Mouse (Mus musculus) myocyte (in vitro differentiated cells): ENCODE data around the gene Tas2r119.

Source experiments
- CEBPB ChIP-seq: IDR thresholded peaks from 2 replicates; pipeline ENCODE4 v1.6.1; 2011; ENCODE audit warnings: mild to moderate bottlenecking, moderate library complexity; ENCODE audit not compliant: poor library complexity, insufficient read depth, severe bottlenecking
- E2F4 ChIP-seq: IDR thresholded peaks from one replicate; pipeline ENCODE4 v1.6.1; 2011; ENCODE audit warnings: mild to moderate bottlenecking, control low read depth, moderate library complexity; ENCODE audit not compliant: insufficient read depth
- MAX ChIP-seq: IDR thresholded peaks from one replicate; pipeline ENCODE4 v1.6.1; 2011; ENCODE audit warnings: low read depth, mild to moderate bottlenecking, control low read depth
- MYOD1 ChIP-seq, 3 experiments: IDR thresholded peaks; one replicate each; pipeline ENCODE4 v1.6.1; 2011; ENCODE audit warnings: control low read depth in 2 of 3, low read depth in 2 of 3, mild to moderate bottlenecking in 2 of 3, moderate library complexity in 1 of 3; ENCODE audit not compliant: insufficient read length in 2 of 3, control insufficient read depth in 1 of 3
- POLR2A ChIP-seq: IDR thresholded peaks from one replicate; pipeline ENCODE4 v1.6.1; 2011; ENCODE audit warnings: low read depth, mild to moderate bottlenecking, control low read depth, moderate library complexity; ENCODE audit not compliant: insufficient read length
- POLR2AphosphoS2 ChIP-seq: IDR thresholded peaks from one replicate; pipeline ENCODE4 v1.6.1; 2011; ENCODE audit warnings: low read depth, control low read depth; ENCODE audit not compliant: insufficient read length
- REST ChIP-seq: IDR thresholded peaks from one replicate; pipeline ENCODE4 v1.6.1; 2011; ENCODE audit warnings: mild to moderate bottlenecking, control low read depth, moderate library complexity; ENCODE audit not compliant: insufficient read depth, insufficient read length
- TCF12 ChIP-seq: IDR thresholded peaks from one replicate; pipeline ENCODE4 v1.6.1; 2011; ENCODE audit warnings: mild to moderate bottlenecking, control low read depth; ENCODE audit not compliant: poor library complexity, insufficient read depth, severe bottlenecking
- TCF3 ChIP-seq: IDR thresholded peaks from one replicate; pipeline ENCODE4 v1.6.1; 2011; ENCODE audit warnings: low read depth, control low read depth; ENCODE audit not compliant: insufficient read length
- USF1 ChIP-seq: IDR thresholded peaks from one replicate; pipeline ENCODE4 v1.6.1; 2011; ENCODE audit warnings: low read depth, mild to moderate bottlenecking, control low read depth, moderate library complexity

GRCm38 (mm10) chr15:32203242-32203641, 26.2 kb downstream of the Tas2r119 start:
- no peak for TF ChIP-seq POLR2A
- TF ChIP-seq USF1: no peak
- no peak for TF ChIP-seq E2F4
- TF ChIP-seq CEBPB: no peak
- no peak for TF ChIP-seq POLR2AphosphoS2
- no peak for TF ChIP-seq REST
- no peak for TF ChIP-seq MAX
- TF ChIP-seq TCF3: no peak
- TF ChIP-seq MYOD1 (IDR thresholded peaks at IDR 0.05; ENCODE audit: control insufficient read depth in 1 of 3, insufficient read length in 2 of 3, low read depth in 2 of 3): no peak
- TF ChIP-seq TCF12: no peak
